Mouse (Mus musculus) natural killer cell, adult 2 months (primary cell): ENCODE measurements around the gene Scoc.
"Not testable (repeated sequence)": the region's sequence is repeated elsewhere in the genome, so short reads cannot be mapped to it uniquely, and the experiment has no call there.

Source experiments
- DNase-seq, 2 experiments: peaks; one replicate each; pipeline ENCODE4 v3.0.0; 2022; ENCODE audit warnings: low spot score in 2 of 2

Scoc gene

DNA sequence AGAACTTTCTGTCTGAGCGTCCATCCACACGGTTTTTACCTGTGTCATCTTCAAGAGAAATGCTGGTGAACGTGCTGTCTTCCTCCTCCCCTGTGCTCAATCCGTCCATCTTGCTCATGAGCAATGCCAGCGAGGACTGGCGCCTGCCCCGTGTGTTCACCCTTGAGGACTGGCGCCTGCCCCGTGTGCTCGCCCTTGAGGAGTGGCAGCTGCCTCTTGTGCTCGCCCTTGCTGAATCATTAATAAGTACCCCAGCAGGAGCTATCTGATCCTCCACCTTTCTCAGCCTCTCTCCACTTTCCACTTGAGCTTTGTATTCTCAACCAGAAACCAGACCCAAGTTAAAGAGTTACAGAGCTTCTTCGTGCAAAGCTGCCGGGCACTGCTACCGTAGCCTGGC lies at the start of gene Scoc:
Scoc (minus strand) TSS at position 170 of the 400 bp plus-strand sequence.
- no peak for DNase-seq

DNA sequence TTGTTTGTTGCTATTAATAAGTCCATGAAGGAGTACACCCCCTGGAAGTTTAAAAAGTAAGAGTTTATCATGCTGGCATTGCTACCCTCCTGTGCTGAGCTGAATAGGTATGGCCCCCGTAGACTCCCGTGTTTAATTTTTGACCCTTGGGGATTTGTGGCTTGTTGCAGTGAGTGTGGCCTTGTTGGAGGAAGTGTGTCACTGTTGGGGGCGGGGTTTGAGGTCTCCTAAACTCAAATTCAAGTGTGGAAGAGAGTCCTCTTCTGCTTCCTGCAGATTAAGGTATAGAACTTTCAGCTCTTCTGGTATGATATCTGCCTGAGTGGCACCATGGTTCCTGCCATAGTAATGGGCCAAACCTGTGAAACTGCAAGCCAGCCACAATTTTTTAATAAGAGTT lies 1.4 kb upstream of the Scoc start:
- DNase-seq = no peak

DNA sequence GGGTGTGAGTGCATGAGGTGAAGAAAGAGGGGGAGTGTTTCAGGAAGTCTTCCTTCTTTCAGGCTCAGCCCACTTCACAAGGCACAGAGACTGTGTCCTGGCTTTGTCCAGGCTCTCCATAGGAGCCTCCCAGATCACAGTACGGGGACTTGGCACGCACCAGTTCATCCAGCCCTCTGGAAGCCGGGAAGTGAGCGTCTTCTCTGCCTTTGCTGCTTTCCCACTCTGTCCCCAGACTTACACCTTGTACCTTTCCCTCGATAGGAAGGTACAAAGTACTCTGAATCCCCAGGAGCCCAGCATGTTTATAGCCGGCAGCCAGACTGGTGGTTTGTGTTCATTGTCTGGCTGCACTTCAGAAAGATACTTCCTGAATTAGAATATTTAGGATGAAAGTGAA lies 1.1 kb downstream of the Scoc start:
- no peak for DNase-seq

DNA sequence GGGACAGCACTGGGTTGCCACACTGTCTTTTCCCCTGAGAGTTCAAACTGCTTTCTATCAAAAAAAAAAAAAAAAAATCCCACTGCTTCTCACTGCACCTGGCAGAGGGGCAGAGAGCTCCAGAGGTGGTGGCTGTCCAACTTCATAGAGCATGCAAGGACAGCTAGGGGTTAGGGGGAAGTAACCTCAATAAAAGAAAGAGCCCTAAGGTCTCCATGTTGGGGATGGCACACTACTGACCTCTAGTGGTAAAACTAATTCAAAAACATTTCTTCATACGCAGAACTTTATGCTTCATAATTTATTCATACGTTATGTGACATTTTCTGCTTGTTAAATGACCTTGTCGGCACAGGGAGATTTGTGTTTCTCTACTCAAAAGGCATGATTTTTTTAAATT lies 7.1 kb downstream of the Scoc start:
- DNase-seq = no peak

DNA sequence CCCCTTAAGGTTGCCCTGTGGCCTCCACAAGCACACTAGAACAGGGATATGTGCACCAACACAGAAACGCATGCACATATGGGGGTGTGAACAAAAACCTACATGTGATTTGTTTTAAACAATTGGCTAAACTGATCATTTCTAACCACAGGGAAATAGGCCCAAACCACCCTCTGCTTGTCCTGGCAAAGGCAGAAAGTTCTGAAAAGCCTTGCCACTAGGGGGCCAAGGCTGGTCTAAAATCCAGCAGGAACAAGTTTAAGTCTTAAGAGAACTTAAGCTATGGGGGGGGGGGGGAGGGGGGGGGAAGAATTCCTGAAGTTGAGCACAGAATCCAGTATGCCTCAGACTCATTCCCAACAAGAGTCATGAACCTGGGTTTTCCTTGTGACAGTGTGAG lies 8.2 kb downstream of the Scoc start:
- DNase-seq = no peak

DNA sequence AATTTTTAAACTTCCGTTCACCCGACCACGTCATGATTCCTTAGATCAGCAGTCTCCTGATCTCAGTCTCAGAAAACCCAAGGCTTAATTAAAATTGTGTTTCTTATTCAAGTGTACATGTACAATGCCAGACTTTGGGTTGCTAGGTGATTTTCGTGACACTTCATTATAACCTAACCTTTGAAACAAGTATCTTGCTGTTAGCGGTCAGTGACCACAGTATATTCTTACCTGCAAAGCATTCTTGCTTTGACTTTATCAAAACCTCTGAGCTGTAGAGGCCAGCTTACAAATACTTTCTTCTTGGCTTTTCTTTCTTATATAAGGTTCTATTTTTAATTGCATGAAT lies 15.2 kb downstream of the Scoc start:
- no peak for DNase-seq

DNA sequence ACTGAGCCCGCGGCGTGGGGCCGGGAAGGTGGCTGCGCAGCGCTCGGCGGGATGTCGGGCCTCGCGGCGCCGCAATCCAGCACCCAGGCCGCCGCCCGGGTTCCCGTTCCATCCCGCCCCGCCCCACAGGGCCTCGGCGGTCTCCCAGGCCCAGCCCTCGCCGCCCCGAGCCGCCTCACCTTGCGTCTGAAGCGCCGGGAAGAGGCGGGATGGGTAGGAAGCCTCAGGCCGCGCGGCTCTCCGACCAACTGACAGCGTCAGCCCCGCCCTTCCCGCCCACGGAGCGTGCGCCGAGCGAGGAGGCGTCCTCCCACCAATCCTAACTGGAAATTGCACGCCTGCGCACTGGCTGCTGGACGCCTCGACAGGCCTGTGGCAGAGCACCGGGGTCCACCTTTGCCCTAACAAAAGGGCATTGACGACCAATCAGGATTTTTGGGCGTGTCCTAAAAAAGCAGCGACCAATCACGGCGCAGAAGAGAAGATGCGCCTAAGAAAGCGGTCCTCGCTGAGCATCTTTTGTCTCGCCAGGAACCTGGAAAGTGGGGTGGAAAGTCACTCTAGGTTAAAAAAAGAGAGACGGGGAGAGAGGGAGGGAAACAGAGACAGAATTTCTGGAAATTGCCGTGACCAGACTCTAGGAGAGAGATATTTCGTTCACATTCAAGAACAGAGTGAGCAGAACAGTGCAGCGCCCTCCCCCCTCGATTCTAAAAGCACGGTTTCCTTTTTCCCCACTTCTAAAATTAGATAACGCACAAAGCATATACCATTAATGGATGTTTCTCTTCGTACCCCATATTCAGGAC lies 15.7 kb downstream of the Scoc start:
- DNase-seq = peak; percentile 93 to 95

DNA sequence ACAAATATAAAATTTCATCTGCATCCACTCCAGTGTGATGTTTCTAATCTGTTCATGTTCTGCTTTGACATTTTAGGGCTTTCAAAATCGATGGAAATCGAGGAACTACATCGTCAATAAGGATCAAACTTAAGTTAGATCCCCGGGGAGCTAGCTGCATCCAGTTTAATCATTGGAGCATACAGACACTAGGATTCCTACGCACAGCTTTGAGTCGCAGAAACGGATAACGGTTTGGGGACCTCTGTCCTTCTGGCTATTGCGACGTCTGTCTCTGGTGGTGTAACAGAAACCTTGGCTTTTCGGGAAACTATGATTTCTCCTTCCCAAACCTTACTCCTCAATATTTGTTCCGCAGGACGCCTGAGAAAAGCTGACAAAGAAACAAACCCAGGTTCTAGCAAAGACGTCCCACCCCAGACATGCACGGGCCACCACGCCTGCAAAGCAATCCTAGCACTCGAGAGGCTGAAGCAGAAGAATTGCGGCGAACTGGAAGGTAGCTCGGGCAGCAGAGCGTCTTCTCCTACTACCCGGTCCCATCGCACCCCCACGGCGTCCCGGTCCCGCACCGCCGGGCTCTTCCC lies 16.4 kb downstream of the Scoc start:
- DNase-seq = no peak

DNA sequence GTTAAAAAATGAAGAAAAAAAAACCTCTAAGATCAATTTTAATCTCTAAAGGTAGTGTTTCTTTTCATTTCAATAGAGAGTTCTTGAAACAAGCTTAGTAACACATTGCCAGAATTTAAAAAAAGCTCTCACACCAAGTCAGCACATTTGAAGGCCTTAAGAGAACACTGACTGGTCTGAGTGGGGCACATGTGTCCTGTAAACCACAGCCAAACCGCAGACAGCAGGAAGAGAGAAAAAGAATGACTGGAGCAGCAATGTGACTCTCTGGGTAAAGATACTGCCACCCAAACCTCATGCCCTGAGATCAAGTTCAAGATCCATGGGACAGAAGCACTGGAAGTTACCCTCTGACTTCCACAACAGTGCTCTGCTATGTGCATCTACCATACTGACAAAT lies 21.1 kb downstream of the Scoc start:
- no peak for DNase-seq

DNA sequence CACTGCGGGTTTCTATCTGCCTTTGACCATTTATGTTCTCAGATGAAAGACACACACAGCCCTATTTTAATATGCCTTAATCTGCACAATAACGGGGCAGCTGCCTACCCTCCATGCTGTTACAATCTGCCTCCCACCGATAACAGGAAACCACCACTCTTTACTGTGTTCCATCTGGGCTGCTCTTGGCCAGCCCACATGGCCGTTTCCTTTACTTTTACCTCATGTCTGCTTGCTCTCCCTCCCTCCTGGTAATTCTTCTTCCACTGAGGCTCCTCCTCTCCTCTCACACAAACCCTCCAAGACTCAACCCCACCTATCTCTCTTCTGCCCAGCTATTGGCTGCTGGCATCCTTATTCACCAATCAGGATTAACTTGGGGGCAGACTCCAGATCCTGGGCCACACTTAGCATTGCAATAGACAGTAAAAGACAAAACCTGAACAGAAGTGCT lies 29.1 kb downstream of the Scoc start:
- DNase-seq = no peak

DNA sequence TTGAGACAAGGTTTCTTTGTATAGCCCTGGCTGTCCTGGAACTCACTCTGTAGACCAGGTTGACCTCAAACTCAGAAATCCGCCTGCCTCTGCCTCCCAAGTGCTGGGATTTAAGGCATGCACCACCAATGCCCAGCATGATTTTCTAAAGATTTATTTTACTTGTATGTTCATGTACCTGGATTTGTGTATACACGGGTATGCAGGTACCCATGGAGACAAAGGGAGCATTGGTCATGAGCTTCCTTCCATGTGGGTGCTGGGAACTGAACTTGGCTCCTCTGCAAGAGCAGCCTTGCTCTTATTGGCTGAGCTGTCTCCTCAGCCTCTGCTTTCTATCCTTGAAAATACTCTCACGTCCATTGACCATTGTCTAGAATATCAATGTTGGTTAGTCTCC lies 29.6 kb downstream of the Scoc start:
- not testable (repeated sequence) for DNase-seq

DNA sequence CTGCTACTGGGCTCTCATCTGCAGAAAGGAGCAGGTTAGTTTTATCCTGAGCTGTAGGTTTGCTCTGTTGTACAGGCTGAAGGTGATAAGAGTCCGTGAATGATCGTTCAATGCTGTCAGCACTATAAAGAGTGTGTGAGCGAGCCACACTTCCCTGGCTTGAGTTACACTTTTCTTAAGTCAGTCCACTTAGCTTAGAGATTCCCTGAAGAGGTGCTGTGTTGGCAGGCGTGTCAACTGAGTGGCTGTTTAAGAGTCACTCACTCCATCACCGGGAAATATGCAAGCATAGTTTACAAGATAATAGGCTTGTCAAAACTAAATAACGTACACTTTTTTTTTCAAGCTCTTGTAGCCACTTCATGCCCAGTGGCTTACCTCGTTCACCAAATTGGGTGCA lies 31.2 kb downstream of the Scoc start:
- DNase-seq = no peak

DNA sequence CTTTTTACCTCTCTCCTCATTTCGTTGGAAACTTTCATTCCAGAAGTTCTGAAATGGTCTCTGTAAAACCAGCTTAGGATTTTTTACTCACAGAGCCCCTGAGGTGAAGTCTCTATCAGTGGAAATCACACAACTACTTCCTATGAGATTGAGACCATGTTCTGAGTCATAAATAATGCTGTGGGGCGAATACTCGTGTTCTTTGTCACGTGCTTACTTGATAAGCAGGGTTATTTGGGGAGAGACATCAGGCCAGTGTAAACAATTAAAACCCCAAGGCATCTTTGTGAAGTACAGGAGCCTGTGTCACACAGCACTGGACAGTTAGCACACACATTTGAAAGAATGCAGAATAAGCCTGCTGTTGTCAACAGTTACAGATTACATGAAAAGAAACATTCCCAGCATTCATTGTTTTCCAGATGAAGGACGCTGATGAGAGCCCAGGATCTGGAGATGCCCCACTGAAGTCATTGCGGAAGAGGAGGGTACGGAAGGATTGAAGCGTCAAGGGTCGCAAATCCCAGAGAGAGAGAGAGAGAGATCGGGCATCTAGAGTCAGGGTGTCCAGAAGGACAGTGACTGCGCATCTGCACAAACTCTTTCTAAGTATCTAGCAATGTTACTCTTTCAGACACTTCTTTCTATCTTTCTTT lies 32.0 kb downstream of the Scoc start:
- DNase-seq = no peak

DNA sequence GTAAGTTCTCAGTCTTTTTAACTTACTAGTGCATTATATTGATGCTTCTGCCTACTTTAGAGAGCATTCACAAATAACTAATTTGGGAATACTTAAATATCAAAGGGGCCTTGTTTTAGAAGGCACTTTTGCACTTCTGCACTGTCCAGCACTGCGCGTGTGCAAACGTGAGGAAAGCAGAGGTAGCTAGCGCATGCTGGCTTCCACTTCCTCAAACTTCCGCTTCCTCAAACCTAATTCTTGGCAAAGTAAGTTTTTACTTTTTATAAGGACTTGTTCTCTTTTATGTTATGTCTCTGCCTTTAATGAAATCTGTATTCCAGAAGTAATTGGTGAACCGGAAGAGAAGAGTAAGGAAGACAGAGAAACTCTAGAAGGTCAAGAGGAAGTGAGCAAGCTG lies 33.0 kb downstream of the Scoc start:
- DNase-seq = no peak

DNA sequence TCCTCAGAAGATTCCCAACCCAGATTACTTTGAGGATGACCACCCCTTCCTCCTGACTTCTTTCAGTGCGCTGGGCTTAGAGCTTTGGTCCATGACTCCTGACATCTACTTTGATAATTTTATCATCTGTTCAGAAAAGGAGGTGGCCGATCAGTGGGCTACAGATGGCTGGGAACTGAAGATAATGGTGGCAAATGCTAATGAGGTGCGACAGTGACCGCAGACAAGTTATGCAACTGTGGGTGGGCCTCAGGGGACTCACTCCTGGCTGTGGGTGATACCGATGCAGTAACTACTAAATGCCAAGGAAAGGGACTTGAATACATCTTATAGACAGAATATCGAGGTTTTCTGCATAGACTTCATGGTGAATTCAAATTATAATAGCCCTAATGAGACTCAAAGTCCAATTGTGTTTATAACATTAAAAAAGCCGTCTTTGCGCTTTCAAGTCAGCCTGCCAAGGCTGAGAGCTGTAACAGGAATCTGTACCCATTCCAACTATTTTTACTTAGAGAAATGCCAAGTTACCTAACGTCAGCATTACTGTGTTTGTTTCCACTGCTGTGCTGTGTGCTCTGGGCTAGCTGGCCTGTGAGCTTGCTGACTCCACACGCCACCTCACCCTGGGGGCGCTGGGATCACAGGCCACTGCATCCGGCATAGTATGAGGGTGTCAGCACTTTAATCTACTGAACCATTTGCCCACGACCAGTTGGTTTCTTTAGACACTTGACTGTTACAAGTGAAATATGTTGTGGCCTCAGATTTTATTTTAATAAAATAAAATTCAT lies 35.0 kb downstream of the Scoc start:
- DNase-seq = no peak

DNA sequence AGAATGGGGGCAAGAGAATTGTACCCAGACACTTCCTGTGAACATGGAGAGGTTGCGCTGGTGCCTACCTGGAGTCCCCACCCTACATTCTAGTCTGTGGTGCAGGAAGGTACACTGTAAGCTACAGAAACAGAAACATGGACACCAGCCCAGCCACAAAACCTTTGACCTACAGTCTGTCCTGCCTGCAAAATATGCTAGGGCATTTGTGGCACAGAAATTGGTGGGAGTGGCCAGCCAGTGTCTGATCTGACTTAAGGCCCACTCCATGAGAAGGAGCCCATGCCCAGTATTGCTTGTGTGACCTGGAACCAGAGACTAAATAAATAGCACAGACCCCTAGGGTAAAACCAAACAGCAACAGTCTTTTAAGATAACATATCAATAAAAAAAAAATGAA lies 36.8 kb downstream of the Scoc start:
- DNase-seq = no peak

DNA sequence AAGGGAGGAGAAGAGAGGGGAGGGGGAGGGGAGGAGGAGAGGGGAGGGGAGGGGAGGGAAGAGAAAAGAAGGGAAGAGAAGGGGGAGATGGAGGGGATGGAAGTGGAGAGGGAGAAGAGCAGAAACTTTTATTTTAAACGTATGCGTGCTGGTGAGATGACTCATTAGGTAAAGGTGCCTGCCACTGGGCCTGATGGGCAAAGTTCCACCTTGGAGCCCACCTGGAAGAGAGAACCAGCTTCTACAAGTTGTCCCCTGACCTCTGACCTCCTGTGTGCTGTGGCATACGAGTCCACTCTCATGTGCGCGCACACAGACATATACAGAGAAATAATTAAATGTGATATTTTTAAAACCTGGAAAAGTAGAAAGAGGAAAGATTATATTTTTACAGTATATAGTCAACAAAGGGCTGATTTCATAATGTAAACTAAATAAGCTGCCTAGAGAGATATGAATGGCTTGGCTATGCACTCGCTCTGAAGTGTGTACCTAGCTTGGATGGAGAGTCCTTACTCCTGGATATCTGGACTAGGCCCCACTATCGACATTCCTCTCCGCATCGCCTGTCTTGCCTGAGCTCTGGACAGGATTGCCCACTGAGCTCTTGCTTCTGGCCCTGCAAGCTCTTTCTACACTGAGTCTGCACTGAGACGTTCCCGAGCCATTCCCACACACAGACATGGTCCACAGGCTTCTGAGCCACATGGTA lies 39.2 kb downstream of the Scoc start:
- DNase-seq = no peak

DNA sequence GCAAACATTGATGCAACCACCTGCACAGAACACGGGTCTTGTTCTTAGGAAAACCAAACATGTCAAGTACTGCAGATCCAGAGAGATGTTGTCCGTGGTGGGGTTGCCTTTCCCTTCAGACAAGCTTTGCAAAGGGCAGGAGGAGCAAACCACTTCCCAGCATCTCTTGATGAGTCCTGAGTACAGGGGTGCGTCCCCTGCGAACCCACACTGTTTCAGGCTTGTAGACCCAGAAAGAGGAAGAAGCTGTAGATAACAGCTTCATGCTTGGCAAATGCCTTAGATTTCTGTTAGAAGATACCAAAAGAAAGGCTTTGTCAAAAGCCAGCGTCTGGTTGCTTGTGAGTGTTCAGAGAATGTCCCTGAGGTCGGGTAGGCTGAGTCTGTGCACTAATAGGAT lies 40.2 kb downstream of the Scoc start:
- DNase-seq = no peak

DNA sequence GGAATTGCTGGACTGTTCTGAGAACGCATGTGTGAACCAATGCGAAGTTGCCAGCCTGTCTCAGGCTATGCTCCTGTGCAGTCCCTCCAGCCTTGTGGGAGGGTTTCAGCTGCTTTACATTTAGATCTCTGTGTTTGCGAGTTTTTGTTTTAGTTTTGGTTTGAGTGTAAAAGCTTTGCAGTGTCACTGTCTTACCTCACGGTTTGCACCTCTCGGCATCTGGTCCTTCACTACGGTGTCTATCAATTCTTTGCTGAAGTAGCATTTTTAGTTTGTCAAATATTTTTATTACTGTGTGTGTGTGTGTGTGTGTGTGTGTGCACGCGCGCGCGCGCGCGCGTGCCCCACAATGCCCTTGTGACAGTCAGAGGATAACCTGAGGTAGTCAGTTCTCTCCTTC lies 41.3 kb downstream of the Scoc start:
- DNase-seq = no peak

DNA sequence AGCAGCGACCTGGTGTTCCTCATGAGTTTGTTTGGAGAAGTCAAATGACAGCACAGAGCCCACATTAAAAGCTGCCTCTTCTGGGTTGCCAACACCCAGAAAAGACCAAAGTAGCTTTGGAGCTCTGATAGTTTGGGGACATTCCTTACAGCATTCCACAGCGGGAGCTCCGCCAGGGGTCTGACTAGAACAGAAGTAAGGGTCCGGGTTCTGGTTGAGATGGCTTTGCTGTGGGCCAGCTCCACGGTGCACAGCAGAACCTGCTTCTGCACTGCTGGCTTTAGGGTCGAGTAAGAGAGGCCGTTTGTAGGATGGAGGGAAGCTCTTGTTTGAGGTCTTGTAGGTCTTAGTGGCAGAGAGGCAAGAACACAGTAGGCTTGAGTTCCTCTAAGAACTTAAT lies 49.7 kb downstream of the Scoc start:
- DNase-seq = no peak

DNA sequence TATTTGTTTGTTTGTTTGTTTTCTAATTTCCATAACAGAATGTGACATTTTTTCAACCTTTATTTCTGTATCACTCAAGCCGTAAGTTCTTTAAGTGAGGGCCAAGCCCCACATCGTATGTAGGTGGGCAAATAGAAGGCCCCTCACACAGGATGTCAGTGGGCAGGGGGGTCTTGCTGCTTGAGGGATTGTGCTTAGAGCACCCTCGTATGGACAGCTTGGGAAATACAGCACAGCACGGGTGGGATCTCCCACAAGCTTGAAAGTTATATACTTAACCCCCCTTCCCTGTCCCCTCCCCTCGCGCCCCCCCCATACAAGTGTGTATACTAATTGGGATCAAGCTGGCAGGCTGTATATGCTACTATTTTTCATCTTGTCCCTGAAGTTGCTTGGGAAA lies 51.4 kb downstream of the Scoc start:
- DNase-seq = no peak

DNA sequence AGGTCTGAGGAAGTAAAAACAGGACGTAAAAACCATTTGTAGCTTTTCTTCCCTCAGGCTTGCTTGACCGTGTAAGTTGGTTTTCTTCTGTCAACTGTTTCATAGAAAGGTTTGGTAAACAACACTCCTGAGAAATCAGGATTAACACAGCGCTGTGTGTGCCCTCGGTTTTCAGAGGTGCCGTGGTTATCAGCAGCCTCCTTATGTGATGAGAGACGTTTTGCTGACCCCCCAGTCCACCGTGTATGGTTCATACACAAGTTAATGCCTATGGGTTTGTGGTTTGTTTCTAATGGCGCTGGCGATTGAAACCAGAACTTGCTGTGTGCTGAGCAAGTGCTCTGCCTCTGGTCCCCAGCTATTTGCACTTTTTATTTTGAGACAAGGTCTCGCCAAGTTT lies 52.6 kb downstream of the Scoc start:
- no peak for DNase-seq
